Mouse (Mus musculus) ES-Bruce4 (cell line): ENCODE measurements around the gene Gab1.

Experiments used
- CTCF ChIP-seq: IDR thresholded peaks from one replicate; pipeline ENCODE4 v1.8.1; 2011; ENCODE audit warnings: low read depth, low read length
- EP300 ChIP-seq: IDR thresholded peaks from 2 replicates; pipeline ENCODE4 v1.6.1; 2011; ENCODE audit warnings: low read depth, low read length; ENCODE audit not compliant: insufficient read depth

DNA sequence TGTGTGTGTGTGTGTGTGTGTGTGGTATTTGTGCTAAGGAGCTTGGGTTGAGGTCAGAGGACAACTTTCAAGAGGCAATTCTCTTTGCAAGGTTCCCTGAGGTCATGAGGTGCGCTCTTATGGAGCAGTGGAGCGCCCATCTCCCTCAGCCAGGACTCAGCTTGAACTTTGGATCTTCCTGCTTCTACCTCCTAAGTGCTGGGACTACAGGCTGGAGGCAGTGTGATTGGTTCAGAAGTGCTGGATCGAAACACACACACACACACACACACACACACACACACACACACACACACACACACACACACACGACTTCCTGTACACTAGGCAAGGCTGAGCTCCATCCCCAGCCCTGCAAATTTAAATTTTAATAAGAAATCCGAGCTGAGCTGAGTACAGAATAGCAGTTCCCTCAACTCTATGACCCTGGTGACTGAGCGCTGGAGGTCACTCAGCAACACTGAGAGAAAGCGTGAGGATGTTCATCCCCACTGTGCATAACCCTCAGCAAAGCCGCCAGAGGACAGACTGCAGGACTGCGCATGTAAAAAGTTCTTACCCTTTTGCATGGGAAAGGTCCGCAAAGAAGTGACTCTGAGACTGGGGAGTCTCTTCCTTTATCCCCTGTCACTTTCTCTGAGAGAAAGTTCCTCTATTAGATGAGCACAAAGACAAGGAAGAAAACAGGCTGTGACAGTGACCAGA lies 6.4 kb downstream of the Gab1 start:
- TF ChIP-seq CTCF (no peak), EP300 (no peak)
